Mouse (Mus musculus) CH12.LX (cell line): Measurements from ENCODE around the gene Adat1. TPM values are rescaled to one million over a fixed set of nuclear protein-coding genes. Genes with fewer than 3 reads are reported as not detected.
A peak's percentile ranks its signal among the peaks of the same experiment; 100 is the strongest.

Source experiments
- DNase-seq: peaks from one replicate; pipeline ENCODE4 v3.0.0-alpha.2; 2013; ENCODE audit errors: extremely low read depth
- H3K27ac ChIP-seq: 2 replicates; pipeline ENCODE4 v1.5.1; 2012; ENCODE audit warnings: low read depth, mild to moderate bottlenecking, control low read depth, moderate library complexity; ENCODE audit not compliant: insufficient read depth
- H3K27me3 ChIP-seq: replicated peaks from 2 replicates; pipeline ENCODE3; 2012; ENCODE audit warnings: inconsistent platforms
- H3K36me3 ChIP-seq, 2 experiments: replicated peaks in 1 of 2; 2 replicates each; pipeline versions ENCODE3 to v1.6.1; 2012; ENCODE audit warnings: inconsistent platforms in 1 of 2, low read length in 1 of 2, mild to moderate bottlenecking in 1 of 2, mixed read lengths in 1 of 2, moderate library complexity in 1 of 2; ENCODE audit not compliant: control insufficient read depth in 1 of 2, insufficient read depth in 1 of 2
- H3K4me1 ChIP-seq, 2 experiments: 2 replicates each; pipeline ENCODE4 v1.6.1; 2012; ENCODE audit warnings: inconsistent platforms in 1 of 2, moderate library complexity in 1 of 2; ENCODE audit not compliant: insufficient read depth in 2 of 2, control insufficient read depth in 1 of 2
- H3K4me2 ChIP-seq: 2 replicates; pipeline ENCODE4 v1.6.1; 2012; ENCODE audit warnings: low read depth, mild to moderate bottlenecking, control low read depth; ENCODE audit not compliant: poor library complexity, insufficient read depth, severe bottlenecking
- H3K4me3 ChIP-seq, 3 experiments: fragments of 150-350 bp in 1 of 3; sonication (generic) in 1 of 3; replicated peaks in 1 of 3; 2 replicates each; pipeline versions ENCODE3 to v1.5.1; 2011 to 2012; ENCODE audit warnings: low read depth in 2 of 3, low read length in 2 of 3, mild to moderate bottlenecking in 2 of 3, moderate library complexity in 2 of 3, control low read depth in 1 of 3, improper control_type of control experiment in 1 of 3, inconsistent platforms in 1 of 3, mixed read lengths in 1 of 3; ENCODE audit not compliant: poor library complexity in 1 of 3
- H3K79me2 ChIP-seq: replicated peaks from 2 replicates; pipeline ENCODE4 v1.6.1; 2012; ENCODE audit warnings: mild to moderate bottlenecking, moderate library complexity; ENCODE audit not compliant: control insufficient read depth, poor library complexity, insufficient read depth, severe bottlenecking; ENCODE audit errors: extremely low read depth
- H3K9ac ChIP-seq: 2 replicates; pipeline ENCODE4 v1.6.1; 2012; ENCODE audit warnings: low read depth, mild to moderate bottlenecking, control low read depth, moderate library complexity; ENCODE audit not compliant: insufficient read depth
- H3K9me3 ChIP-seq: replicated peaks from 2 replicates; pipeline ENCODE3; 2012; ENCODE audit warnings: low read length, inconsistent platforms, mixed read lengths
- BHLHE40 ChIP-seq: IDR thresholded peaks from 2 replicates; pipeline ENCODE4 v1.6.1; 2011; ENCODE audit warnings: mild to moderate bottlenecking, low read depth, low read length, improper control_type of control experiment
- CHD2 ChIP-seq: IDR thresholded peaks from 2 replicates; pipeline ENCODE4 v1.6.1; 2011; ENCODE audit warnings: low read length, improper control_type of control experiment
- CTCF ChIP-seq, 2 experiments: IDR thresholded peaks in 1 of 2; conservative IDR thresholded peaks in 1 of 2; 2 replicates each; pipeline ENCODE4 v1.5.1; 2011 to 2012; ENCODE audit warnings: low read depth in 2 of 2, low read length in 2 of 2, improper control_type of control experiment in 1 of 2, inconsistent platforms in 1 of 2, mild to moderate bottlenecking in 1 of 2, moderate library complexity in 1 of 2
- E2F4 ChIP-seq: IDR thresholded peaks from 2 replicates; pipeline ENCODE4 v1.6.1; 2011; ENCODE audit warnings: low read depth, low read length, improper control_type of control experiment; ENCODE audit not compliant: insufficient replicate concordance
- ELF1 ChIP-seq: IDR thresholded peaks from 2 replicates; pipeline ENCODE4 v1.6.1; 2014; ENCODE audit warnings: low read depth, mild to moderate bottlenecking, inconsistent platforms, low read length, improper control_type of control experiment
- EP300 ChIP-seq: IDR thresholded peaks from 2 replicates; pipeline ENCODE4 v1.6.1; 2011; ENCODE audit warnings: low read length, improper control_type of control experiment
- ETS1 ChIP-seq: conservative IDR thresholded peaks from 2 replicates; pipeline ENCODE4 v1.6.1; 2012; ENCODE audit warnings: low read depth, mild to moderate bottlenecking, inconsistent platforms, low read length, improper control_type of control experiment, moderate library complexity
- GABPA ChIP-seq: IDR thresholded peaks from 2 replicates; pipeline ENCODE4 v1.6.1; 2012; ENCODE audit warnings: low read depth, low read length, improper control_type of control experiment, inconsistent platforms; ENCODE audit not compliant: insufficient replicate concordance
- HCFC1 ChIP-seq: IDR thresholded peaks from 2 replicates; pipeline ENCODE4 v1.6.1; 2012; ENCODE audit warnings: low read depth, mild to moderate bottlenecking, inconsistent platforms, low read length, improper control_type of control experiment
- IRF4 ChIP-seq: IDR thresholded peaks from 2 replicates; pipeline ENCODE4 v1.6.1; 2014; ENCODE audit warnings: low read depth, mild to moderate bottlenecking, inconsistent platforms, low read length, improper control_type of control experiment
- JUND ChIP-seq: conservative IDR thresholded peaks from 2 replicates; pipeline ENCODE4 v1.6.1; 2011; ENCODE audit warnings: low read depth, low read length, improper control_type of control experiment
- MAFK ChIP-seq: IDR thresholded peaks from 2 replicates; pipeline ENCODE4 v1.6.1; 2011; ENCODE audit warnings: low read length, improper control_type of control experiment; ENCODE audit not compliant: insufficient replicate concordance
- MAX ChIP-seq: IDR thresholded peaks from 2 replicates; pipeline ENCODE4 v1.6.1; 2011; ENCODE audit warnings: low read length, improper control_type of control experiment
- MAZ ChIP-seq: IDR thresholded peaks from 2 replicates; pipeline ENCODE4 v1.6.1; 2012; ENCODE audit warnings: low read depth, mild to moderate bottlenecking, inconsistent platforms, low read length, improper control_type of control experiment, moderate library complexity
- MEF2A ChIP-seq: IDR thresholded peaks from 2 replicates; pipeline ENCODE4 v1.6.1; 2014; ENCODE audit warnings: low read depth, mild to moderate bottlenecking, inconsistent platforms, low read length, improper control_type of control experiment, borderline replicate concordance
- MYC ChIP-seq: IDR thresholded peaks from 2 replicates; pipeline ENCODE4 v1.6.1; 2011; ENCODE audit warnings: low read depth, mild to moderate bottlenecking, improper control_type of control experiment, low read length
- NELFE ChIP-seq: IDR thresholded peaks from 2 replicates; pipeline ENCODE4 v1.6.1; 2011; ENCODE audit warnings: low read depth, low read length, improper control_type of control experiment
- NRF1 ChIP-seq: IDR thresholded peaks from 2 replicates; pipeline ENCODE4 v1.6.1; 2014; ENCODE audit warnings: low read depth, mild to moderate bottlenecking, inconsistent platforms, low read length, improper control_type of control experiment, moderate library complexity
- POLR2A ChIP-seq: IDR thresholded peaks from 2 replicates; pipeline ENCODE4 v1.6.1; 2011; ENCODE audit warnings: low read depth, mild to moderate bottlenecking, improper control_type of control experiment, low read length
- POLR2AphosphoS2 ChIP-seq: IDR thresholded peaks from 2 replicates; pipeline ENCODE4 v1.6.1; 2011; ENCODE audit warnings: low read depth, low read length, improper control_type of control experiment
- RAD21 ChIP-seq: IDR thresholded peaks from 2 replicates; pipeline ENCODE4 v1.6.1; 2011; ENCODE audit warnings: low read depth, mild to moderate bottlenecking, low read length, improper control_type of control experiment, moderate library complexity
- RCOR1 ChIP-seq: conservative IDR thresholded peaks from 2 replicates; pipeline ENCODE4 v1.6.1; 2012; ENCODE audit warnings: low read depth, mild to moderate bottlenecking, inconsistent platforms, low read length, improper control_type of control experiment
- SIN3A ChIP-seq: IDR thresholded peaks from 2 replicates; pipeline ENCODE4 v1.6.1; 2012; ENCODE audit warnings: low read length, improper control_type of control experiment, inconsistent platforms
- SMC3 ChIP-seq: IDR thresholded peaks from 2 replicates; pipeline ENCODE4 v1.6.1; 2011; ENCODE audit warnings: low read depth, low read length, improper control_type of control experiment
- TCF12 ChIP-seq: IDR thresholded peaks from 2 replicates; pipeline ENCODE4 v1.6.1; 2014; ENCODE audit warnings: low read depth, mild to moderate bottlenecking, inconsistent platforms, low read length, improper control_type of control experiment
- UBTF ChIP-seq: IDR thresholded peaks from 2 replicates; pipeline ENCODE4 v1.6.1; 2012; ENCODE audit warnings: low read depth, mild to moderate bottlenecking, inconsistent platforms, low read length, improper control_type of control experiment, moderate library complexity
- USF1 ChIP-seq: IDR thresholded peaks from 2 replicates; pipeline ENCODE4 v1.6.1; 2014; ENCODE audit warnings: low read depth, mild to moderate bottlenecking, inconsistent platforms, low read length, improper control_type of control experiment
- USF2 ChIP-seq: conservative IDR thresholded peaks from 2 replicates; pipeline ENCODE4 v1.6.1; 2011; ENCODE audit warnings: low read depth, low read length, improper control_type of control experiment
- ZC3H11A ChIP-seq: IDR thresholded peaks from 2 replicates; pipeline ENCODE4 v1.6.1; 2012; ENCODE audit warnings: low read depth, mild to moderate bottlenecking, inconsistent platforms, low read length, improper control_type of control experiment
- ZKSCAN1 ChIP-seq: IDR thresholded peaks from 2 replicates; pipeline ENCODE4 v1.6.1; 2012; ENCODE audit warnings: low read depth, inconsistent platforms, low read length, improper control_type of control experiment, borderline replicate concordance
- ZMIZ1 ChIP-seq: IDR thresholded peaks from 2 replicates; pipeline ENCODE4 v1.6.1; 2012; ENCODE audit warnings: low read depth, mild to moderate bottlenecking, inconsistent platforms, low read length, improper control_type of control experiment
- dilution Hi-C: fragments of 300-500 bp; cut with MboI; formaldehyde crosslinking; loops from 2 replicates; pipeline ENCODE4 v1.14.3; 2020; ENCODE audit warnings: low sequenced_read_pairs; ENCODE audit not compliant: extremely low pct_unique_long_range_greater_than_20kb, extremely low pct_ligation_motif_present
- in situ Hi-C: fragments of 300-500 bp; cut with MboI; formaldehyde crosslinking; loops from 3 replicates; pipeline ENCODE4 v1.14.3; 2019; ENCODE audit warnings: low sequenced_read_pairs, low pct_ligation_motif_present, low pct_unique_long_range_greater_than_20kb, mixed read lengths
- polyA plus RNA-seq: library from polyadenylated mRNA; unstranded; fragments of >175 nt; gene quantifications from 2 replicates; pipeline ENCODE4 v1.2.1, GENCODE M21; 2012; ENCODE audit warnings: low read depth; ENCODE audit not compliant: insufficient read length
- total RNA-seq, 2 experiments: library from RNA; depleted of rRNA; stranded (reverse); fragments of 300-350 nt in 1 of 2; fragments of >200 nt in 1 of 2; gene quantifications; 2 replicates each; pipeline ENCODE4 v1.2.3; 2012 to 2014

Adat1 gene
- total and polyA plus RNA-seq, 3 experiments: 5.4 to 8.7 (median 8.1) TPM

- Histone ChIP-seq H3K4me1 (peaks cover 4 to 22% of the 10 kb centered on the region in 2 experiments; a peak in 3 of 4 replicates), H3K27ac (no peak overlapping the region), H3K79me2 (no peaks in the 10 kb centered on the region; the same call in 1 of the 2 replicates), H3K4me3 (no peak overlapping the region), H3K4me2 (no peak overlapping the region), H3K9ac (no peak overlapping the region), H3K9me3 (no peaks in the 10 kb centered on the region), H3K36me3 (peaks cover 0 to under 1% of the 10 kb centered on the region in 2 experiments), H3K27me3 (no peaks in the 10 kb centered on the region)
- in situ Hi-C loops: no loop called here
- no peak for TF ChIP-seq SIN3A
- TF ChIP-seq RCOR1: no peak
- TF ChIP-seq USF1: no peak
- no peak for TF ChIP-seq USF2
- no peak for TF ChIP-seq UBTF
- TF ChIP-seq ZMIZ1: no peak
- TF ChIP-seq ZKSCAN1: no peak
- TF ChIP-seq E2F4: no peak
- no peak for TF ChIP-seq RAD21
- TF ChIP-seq ELF1: no peak
- no peak for TF ChIP-seq NELFE
- TF ChIP-seq HCFC1: no peak
- TF ChIP-seq MAZ: no peak
- no peak for TF ChIP-seq POLR2AphosphoS2
- TF ChIP-seq MEF2A: no peak
- TF ChIP-seq NRF1: no peak
- no peak for TF ChIP-seq MAFK
- dilution Hi-C loops: no loop called here
- no peak for DNase-seq
These were observed 41.0 kb upstream of the Adat1 start for GRCm38 (mm10) chr8:112033071-112033470.

GRCm38 (mm10) chr8:112030663-112031062 lies 38.6 kb upstream of the Adat1 start:
- Histone ChIP-seq H3K27me3 (no peaks in the 10 kb centered on the region), H3K79me2 (no peaks in the 10 kb centered on the region; the same call in 1 of the 2 replicates), H3K4me3 (peak overlapping the region; percentile 10 to 47 (median 28)), H3K27ac (0 out of 2 replicates have a peak overlapping the region, but pooled peaks have one; percentile 1), H3K9me3 (no peaks in the 10 kb centered on the region), H3K36me3 (peaks cover 0 to 19% of the 10 kb centered on the region in 2 experiments), H3K4me1 (peaks cover 4 to 28% of the 10 kb centered on the region in 2 experiments; a peak in 3 of 4 replicates), H3K9ac (peak overlapping the region; percentile 11), H3K4me2 (peak overlapping the region; percentile 57)
- no peak; the same call in 1 of the 2 replicates for TF ChIP-seq SIN3A
- no peak for TF ChIP-seq IRF4
- no peak for TF ChIP-seq MYC
- TF ChIP-seq TCF12: peak; percentile 51; the same call in 1 of the 2 replicates
- TF ChIP-seq GABPA: no peak
- TF ChIP-seq EP300: no peak
- TF ChIP-seq JUND: no peak
- no peak for TF ChIP-seq USF1
- TF ChIP-seq POLR2AphosphoS2: no peak
- no peak for TF ChIP-seq ZKSCAN1
- TF ChIP-seq MAFK: no peak
- no peak for TF ChIP-seq MAX
- peak; percentile 28 for TF ChIP-seq HCFC1
- TF ChIP-seq RCOR1: no peak
- TF ChIP-seq ZMIZ1: no peak
- TF ChIP-seq ETS1: peak; percentile 75
- TF ChIP-seq SMC3: no peak
- TF ChIP-seq CHD2: peak; percentile 81
- TF ChIP-seq BHLHE40: no peak
- no peak for TF ChIP-seq CTCF (conservative IDR thresholded peaks at IDR 0.05 in 1 of 2, IDR thresholded peaks at IDR 0.05 in 1 of 2; ENCODE audit: low read depth in 2 of 2, low read length in 2 of 2)
- peak; percentile 72; the same call in 1 of the 2 replicates for TF ChIP-seq MAZ
- TF ChIP-seq POLR2A: peak; percentile 46; the same call in 1 of the 2 replicates
- no peak for TF ChIP-seq ZC3H11A
- TF ChIP-seq UBTF: no peak
- peak; percentile 70 for DNase-seq
- dilution Hi-C loops: no loop called here
- in situ Hi-C loops: no loop called here
